Mouse (Mus musculus): ENCODE measurements around the gene Smim17. TPM values are rescaled to one million over a fixed set of nuclear protein-coding genes. Genes with fewer than 3 reads are reported as not detected.
"Not testable (repeated sequence)": the region's sequence is repeated elsewhere in the genome, so short reads cannot be mapped to it uniquely, and the experiment has no call there.

Gene Smim17
- total RNA-seq, 2 experiments from 2014 or later = 18.5 to 19.0 TPM

DNA sequence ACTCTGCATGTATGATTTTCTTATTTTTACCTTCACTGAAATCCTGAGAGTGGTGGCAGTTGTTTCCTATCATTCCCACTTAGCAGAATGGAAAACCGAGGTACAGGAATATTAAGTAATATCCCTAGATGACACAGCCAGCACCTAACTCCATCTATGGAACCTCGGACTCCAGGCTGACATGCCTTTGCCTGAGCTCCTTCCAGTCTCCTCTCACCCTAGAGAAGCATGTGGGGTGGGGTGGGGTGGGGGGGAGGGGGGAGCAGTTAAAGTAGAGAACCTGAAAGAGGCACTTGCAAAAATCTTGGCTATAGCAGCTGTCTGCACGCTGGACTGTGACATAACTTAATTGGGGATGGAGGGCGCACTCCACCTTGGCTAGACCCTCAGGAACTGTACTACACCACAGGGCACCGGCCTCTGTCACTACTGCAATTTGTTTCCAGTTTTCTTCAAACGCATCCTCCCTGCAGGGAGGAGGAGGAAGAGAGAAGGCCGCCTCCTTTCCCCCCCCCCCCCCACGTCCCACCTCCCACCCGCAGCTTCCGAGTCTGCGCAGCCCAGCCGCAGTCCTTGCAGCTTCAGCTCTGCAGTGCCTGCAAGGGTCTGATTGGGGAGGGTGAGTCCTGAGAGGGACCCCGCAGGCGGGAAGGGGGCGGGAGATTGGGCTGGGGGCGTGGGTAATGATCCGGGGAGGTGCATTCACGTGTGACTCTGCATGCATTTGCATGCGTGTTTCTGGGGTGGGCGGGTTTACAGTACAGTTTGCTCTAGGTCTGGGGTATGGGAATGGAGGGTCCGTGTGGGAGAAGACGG, 16.3 kb downstream of the Smim17 start:
- DNase-seq (ENCODE audit: low spot score in 2 of 2) = peak; percentile 36 to 47

GRCm38 (mm10) chr7:6415442-6415787, 16.9 kb downstream of the Smim17 start:
- no peak for DNase-seq (ENCODE audit: low spot score in 2 of 2)

- DNase-seq (ENCODE audit: low spot score in 2 of 2) = no peak
These were observed 21.4 kb downstream of the Smim17 start for GRCm38 (mm10) chr7:6419894-6420293.

- DNase-seq (ENCODE audit: low spot score in 2 of 2) = no peak
These were observed 30.9 kb downstream of the Smim17 start for GRCm38 (mm10) chr7:6429381-6429780.

DNA sequence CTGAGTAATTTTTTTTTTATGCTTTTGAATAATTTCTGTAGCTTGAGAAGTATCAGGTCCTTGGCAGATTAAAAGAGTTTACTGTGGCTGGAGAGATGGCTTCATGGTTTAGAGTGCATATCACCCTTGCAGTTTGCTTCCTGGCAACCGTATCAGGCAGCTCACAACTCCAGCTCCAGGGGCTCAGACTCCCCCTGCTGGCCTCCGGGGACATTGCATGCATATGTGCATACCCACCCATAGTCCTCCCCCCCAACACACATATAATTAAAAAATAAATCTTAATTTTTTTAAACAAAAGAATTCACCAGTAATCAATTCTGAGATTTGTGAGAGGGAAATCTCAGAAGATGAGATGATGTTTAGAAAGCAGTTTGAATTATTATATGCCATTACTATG, 31.8 kb downstream of the Smim17 start:
- no peak for DNase-seq (ENCODE audit: low spot score in 2 of 2)

- no peak for DNase-seq (ENCODE audit: low spot score in 2 of 2)
These were observed 39.9 kb downstream of the Smim17 start, which contains the start of gene Olfr1344 for GRCm38 (mm10) chr7:6438388-6438787. Gene Olfr1344 (plus strand): TSS chr7:6438688.

- no peak for DNase-seq (ENCODE audit: low spot score in 2 of 2)
These were observed 42.7 kb downstream of the Smim17 start for GRCm38 (mm10) chr7:6441173-6441572.

DNA sequence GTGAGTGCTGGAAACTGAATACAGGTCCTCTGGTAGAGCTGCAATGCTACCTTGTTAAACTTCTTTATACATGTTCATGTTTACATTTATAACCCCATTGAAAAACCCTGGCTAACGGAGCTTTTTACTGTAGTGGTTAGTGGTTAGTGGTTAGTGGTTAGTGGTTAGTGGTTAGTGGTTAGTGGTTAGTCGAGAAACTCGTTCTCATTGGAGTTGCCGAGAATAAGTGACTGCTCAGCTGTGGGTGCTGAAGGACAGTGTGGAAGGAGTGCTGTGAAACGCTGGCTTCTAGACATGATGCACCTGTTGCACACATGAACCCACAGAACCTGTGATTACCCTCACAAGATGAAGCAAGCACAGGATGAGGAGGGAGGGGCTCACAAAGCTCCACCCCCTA, 49.3 kb downstream of the Smim17 start:
- DNase-seq (ENCODE audit: low spot score in 2 of 2) = no peak

GRCm38 (mm10) chr7:6455868-6456267, 57.4 kb downstream of the Smim17 start, which contains the start of gene Olfr1336:
Gene Olfr1336 (plus strand): TSS chr7:6456168.
- no peak for DNase-seq (ENCODE audit: low spot score in 2 of 2)

DNA sequence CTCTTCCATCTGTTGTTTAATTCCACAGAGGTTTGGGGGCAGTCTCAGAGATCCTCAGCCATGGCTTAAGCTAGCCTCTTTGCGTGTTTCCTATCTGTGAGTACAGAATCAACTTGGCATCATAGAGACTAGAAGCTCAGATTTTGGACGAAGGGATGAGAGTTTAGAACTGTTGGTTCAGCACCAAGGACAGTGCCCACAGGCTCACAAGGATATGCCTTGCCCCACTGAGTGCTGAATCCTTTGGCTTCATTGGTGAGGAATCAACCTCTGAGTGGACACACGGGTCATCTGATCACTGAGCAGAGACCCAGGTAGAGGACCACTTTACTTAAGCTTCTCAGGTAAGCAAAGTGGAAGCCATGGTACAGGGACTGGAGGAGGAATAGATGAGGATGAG, 57.9 kb downstream of the Smim17 start:
- no peak for DNase-seq (ENCODE audit: low spot score in 2 of 2)

- DNase-seq (ENCODE audit: low spot score in 2 of 2) = no peak
These were observed 68.4 kb downstream of the Smim17 start, which contains the start of gene Olfr1346 for GRCm38 (mm10) chr7:6466951-6467350. Gene Olfr1346 (plus strand): TSS chr7:6467101.

- DNase-seq (ENCODE audit: low spot score in 2 of 2) = not testable (repeated sequence)
These were observed 79.1 kb downstream of the Smim17 start for GRCm38 (mm10) chr7:6477633-6478032.

Other genes with a start within 250 kb of the Smim17 start
- 10 to 100 TPM; 27.1 to 32.7 TPM for gene Zfp787, start 242.7 kb upstream of the Smim17 start, total RNA-seq (2021)
- gene Zfp444, start 226.5 kb upstream of the Smim17 start, total RNA-seq (2021) = 10 to 100 TPM; 55.9 to 65.8 TPM
- not detected for gene Galp, start 201.6 kb upstream of the Smim17 start, total RNA-seq (2021)
- not detected for gene Zscan5b, start 176.4 kb upstream of the Smim17 start, total RNA-seq (2021)
- not detected for gene Epp13, start 146.0 kb upstream of the Smim17 start, total RNA-seq (2021)
- 10 to 100 TPM; 14.5 to 17.2 TPM for gene Zfp667, start 112.1 kb upstream of the Smim17 start, total RNA-seq (2021)
- gene Zfp583, start 67.4 kb upstream of the Smim17 start, total RNA-seq (2021) = 10 to 100 TPM; 17.6 to 17.8 TPM
- 1 to 10 TPM; 5.6 to 6.8 TPM for gene Gm3854, start 55.0 kb upstream of the Smim17 start, total RNA-seq (2021)
- gene Zfp78, start 35.4 kb upstream of the Smim17 start, total RNA-seq (2021) = 1 to 10 TPM; 5.2 to 5.8 TPM
- 10 to 100 TPM in 1 of 2 experiments, 1 to 10 TPM in 1; 8.6 to 10.3 TPM for gene Zfp28, start 15.4 kb upstream of the Smim17 start, total RNA-seq (2021)
- under 1 TPM; 0.09 to 0.14 TPM for gene Gm20715, start 11.6 kb downstream of the Smim17 start, total RNA-seq (2021)
- 1 to 10 TPM; 1.1 to 1.4 TPM for gene Olfr1344, start 40.0 kb downstream of the Smim17 start, total RNA-seq (2021)
- under 1 TPM in 1 of 2 experiments, not detected in 1; 0.04 TPM for gene Olfr1336, start 57.5 kb downstream of the Smim17 start, total RNA-seq (2021)
- gene Olfr1346, start 68.4 kb downstream of the Smim17 start, total RNA-seq (2021) = not detected
- gene Olfr5, start 88.2 kb downstream of the Smim17 start, total RNA-seq (2021) = not detected
- gene Olfr1347, start 101.0 kb downstream of the Smim17 start, total RNA-seq (2021) = not detected
- not detected for gene Olfr1348, start 110.0 kb downstream of the Smim17 start, total RNA-seq (2021)
- gene Olfr1349, start 124.2 kb downstream of the Smim17 start, total RNA-seq (2021) = under 1 TPM in 1 of 2 experiments, not detected in 1; 0.22 TPM
- not detected for gene Olfr1350, start 166.1 kb downstream of the Smim17 start, total RNA-seq (2021)

Measured in layer of hippocampus, postnatal 10 days (tissue).